Mouse (Mus musculus) adrenal gland, postnatal 36 days (tissue): Measurements from ENCODE around the gene Gm17545. TPM values are rescaled to one million over a fixed set of nuclear protein-coding genes. Genes with fewer than 3 reads are reported as not detected.

Source experiments
- DNase-seq, 2 experiments: peaks; one replicate each; pipeline ENCODE4 v3.0.0; 2021; ENCODE audit warnings: mixed read lengths in 1 of 2
- total RNA-seq, 2 experiments: library from RNA; stranded (reverse); gene quantifications; 2 replicates each; pipeline ENCODE4 v1.2.3; 2021

Gm17545 gene
- total RNA-seq, 2 experiments from 2014 or later: not detected

GRCm38 (mm10) chr9:22494203-22494807 is 40.2 kb downstream of the Gm17545 start:
- DNase-seq: no peak

- no peak for DNase-seq
Observed at GRCm38 (mm10) chr9:22495133-22495532, 41.0 kb downstream of the Gm17545 start.

- DNase-seq: no peak
Observed at GRCm38 (mm10) chr9:22497021-22497767, 43.1 kb downstream of the Gm17545 start.

- DNase-seq: no peak
Observed at GRCm38 (mm10) chr9:22502972-22503371, 48.9 kb downstream of the Gm17545 start.

DNA sequence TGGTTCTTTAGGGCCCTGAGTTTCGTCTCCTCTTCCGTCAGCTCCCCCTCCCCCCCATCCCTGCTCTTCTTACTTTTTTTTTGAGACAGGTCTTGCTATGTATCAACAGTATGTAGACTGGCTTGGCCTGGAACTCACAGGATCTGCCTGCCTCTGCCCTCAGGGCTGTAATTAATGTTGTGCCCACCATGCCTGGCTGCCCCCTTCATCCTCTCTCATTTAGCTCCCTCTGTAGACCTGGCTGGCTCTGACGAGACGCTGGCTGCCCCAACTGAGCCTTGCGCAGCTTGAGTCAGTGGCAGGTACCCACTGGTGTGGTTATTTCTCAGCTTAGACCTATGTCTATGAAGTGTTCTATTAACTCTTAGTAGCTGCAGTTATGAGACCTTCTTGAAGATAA is 49.5 kb downstream of the Gm17545 start:
- DNase-seq: no peak

- DNase-seq: no peak
Observed at GRCm38 (mm10) chr9:22505574-22505973, 51.5 kb downstream of the Gm17545 start.

Other genes starting within 250 kb of the Gm17545 start
- gene Zfp809, start 228.6 kb upstream of the Gm17545 start, total RNA-seq: 10 to 100 TPM; 36.9 to 45.3 TPM
- gene Zfp599, start 194.4 kb upstream of the Gm17545 start, total RNA-seq: under 1 TPM; 0.69 to 0.73 TPM
- 1 to 10 TPM; 5.3 to 8.3 TPM for gene Zfp810, start 146.6 kb upstream of the Gm17545 start, total RNA-seq
- 1 to 10 TPM; 6.5 to 6.7 TPM for gene Anln, start 65.1 kb upstream of the Gm17545 start, total RNA-seq
- gene 9530077C05Rik, start 42.8 kb upstream of the Gm17545 start, total RNA-seq: 1 to 10 TPM; 6.6 TPM
- 10 to 100 TPM; 29.0 to 42.6 TPM for gene Rp9, start 15.5 kb downstream of the Gm17545 start, total RNA-seq
- gene Bbs9, start 21.4 kb downstream of the Gm17545 start, total RNA-seq: 10 to 100 TPM; 13.2 to 13.4 TPM